Mouse (Mus musculus) heart, adult 2 months (tissue): ENCODE measurements around the gene Znrf4. TPM values are rescaled to one million over a fixed set of nuclear protein-coding genes. Genes with fewer than 3 reads are reported as not detected.

ENCODE experiments used
- DNase-seq, 2 experiments: peaks; one replicate each; pipeline ENCODE4 v3.0.0; 2021
- H3K27ac ChIP-seq: fragments of 200-600 bp; 2 replicates; pipeline ENCODE4 v1.8.1; 2022
- H3K27me3 ChIP-seq: fragments of 200-500 bp; 2 replicates; pipeline ENCODE4 v1.6.1; 2012; ENCODE audit warnings: mild to moderate bottlenecking, low read length, inconsistent platforms, mixed read lengths; ENCODE audit not compliant: control insufficient read depth, insufficient read depth
- H3K36me3 ChIP-seq: fragments of 200-500 bp; 2 replicates; pipeline ENCODE4 v1.6.1; 2012; ENCODE audit warnings: low read length, inconsistent platforms; ENCODE audit not compliant: control insufficient read depth, insufficient read depth
- H3K4me1 ChIP-seq: fragments of 200-500 bp; 2 replicates; pipeline ENCODE4 v1.6.1; 2011; ENCODE audit warnings: low read length; ENCODE audit not compliant: control insufficient read depth, insufficient read depth
- H3K4me3 ChIP-seq: fragments of 200-600 bp; 2 replicates; pipeline ENCODE4 v1.8.1; 2022
- H3K79me2 ChIP-seq: fragments of 200-500 bp; replicated peaks from 2 replicates; pipeline ENCODE4 v1.6.1; 2012; ENCODE audit warnings: mild to moderate bottlenecking, inconsistent platforms, low read length, moderate library complexity, mixed read lengths; ENCODE audit not compliant: control insufficient read depth, insufficient read depth
- H3K9ac ChIP-seq: fragments of 200-500 bp; 2 replicates; pipeline ENCODE4 v1.6.1; 2012; ENCODE audit warnings: low read depth, mild to moderate bottlenecking, control low read depth, inconsistent platforms, low read length, mixed read lengths
- CTCF ChIP-seq: fragments of 200-600 bp; IDR thresholded peaks from 2 replicates; pipeline ENCODE4 v1.8.1; 2022; ENCODE audit warnings: antibody characterized with exemption, mild to moderate bottlenecking, moderate library complexity
- EP300 ChIP-seq: fragments of 200-500 bp; IDR thresholded peaks from 2 replicates; pipeline ENCODE4 v1.6.1; 2011; ENCODE audit warnings: low read depth, low read length, control low read depth; ENCODE audit not compliant: insufficient read depth
- POLR2A ChIP-seq: fragments of 200-500 bp; IDR thresholded peaks from 2 replicates; pipeline ENCODE4 v1.6.1; 2011; ENCODE audit warnings: mild to moderate bottlenecking, low read depth, low read length, control low read depth; ENCODE audit not compliant: insufficient read depth
- WGBS: fragments of 180-500 bp; shearing (Covaris S2); methylation state at CpG from one replicate; pipeline ENCODE4 v1.1.7; 2018; 5-methylcytosine and 5-hydroxymethylcytosine counted together
- intact Hi-C: fragments of 180-260 bp; cut with DNase I; formaldehyde crosslinking; loops from one replicate; pipeline ENCODE4 v1.15.1; 2025
- polyA plus RNA-seq: library from polyadenylated mRNA; depleted of rRNA; stranded (reverse); fragments of >200 nt; gene quantifications from 2 replicates; pipeline ENCODE4 v1.2.3, GENCODE M21; 2012
- total RNA-seq, 2 experiments: library from RNA; stranded (reverse); gene quantifications; 2 replicates each; pipeline ENCODE4 v1.2.3; 2021

Gene Znrf4
- total and polyA plus RNA-seq, 3 experiments = 0.64 TPM; not detected in 2

DNA sequence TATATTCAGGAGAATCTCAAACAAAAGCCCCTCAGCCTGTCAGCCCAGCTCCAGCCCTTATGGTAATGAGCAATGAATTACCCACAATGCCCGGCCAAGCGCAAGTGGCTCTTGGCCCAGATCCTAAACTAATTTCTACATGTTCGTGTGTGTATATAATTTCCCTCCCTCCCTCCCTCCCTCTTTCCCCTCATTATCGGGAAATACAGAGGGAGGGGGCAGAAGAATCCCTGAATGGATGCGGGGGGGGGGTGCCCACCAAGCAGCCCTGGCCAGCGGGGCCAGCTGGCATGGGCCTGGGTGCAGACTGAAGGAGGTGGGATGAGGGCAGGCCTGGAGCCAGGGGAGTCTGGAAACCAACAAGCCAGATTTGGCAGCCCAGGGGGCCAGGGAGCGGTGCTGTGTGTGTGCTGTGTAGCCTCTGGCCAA lies 44.8 kb downstream of the Znrf4 start:
- Histone ChIP-seq H3K36me3 (no peaks in the 10 kb centered on the region), H3K27me3 (no peaks in the 10 kb centered on the region), H3K4me3 (no peak overlapping the region), H3K79me2 (no peaks in the 10 kb centered on the region), H3K27ac (no peak overlapping the region), H3K9ac (no peak overlapping the region), H3K4me1 (peaks cover 1% of the 10 kb centered on the region; the same call in 1 of the 2 replicates)
- 37% methylated on average over 7 of the region's 7 CpGs for WGBS
- intact Hi-C loops = no loop called here
- TF ChIP-seq CTCF = no peak
- no peak for DNase-seq

- 81% methylated on average over 6 of the region's 6 CpGs for WGBS
- H3K27ac ChIP-seq = no peak overlapping the region
- no peaks in the 10 kb centered on the region for H3K27me3 ChIP-seq
- H3K4me1 ChIP-seq = peaks cover 1% of the 10 kb centered on the region; the same call in 1 of the 2 replicates
- DNase-seq = no peak
- TF ChIP-seq POLR2A = no peak
- no peak for TF ChIP-seq CTCF
- no peak for TF ChIP-seq EP300
- intact Hi-C loops = no loop called here
- no peak overlapping the region for H3K4me3 ChIP-seq
- no peaks in the 10 kb centered on the region for H3K79me2 ChIP-seq
- H3K9ac ChIP-seq = no peak overlapping the region
- H3K36me3 ChIP-seq = no peaks in the 10 kb centered on the region
Measured at GRCm38 (mm10) chr17:56466747-56467146, 45.5 kb downstream of the Znrf4 start.

DNA sequence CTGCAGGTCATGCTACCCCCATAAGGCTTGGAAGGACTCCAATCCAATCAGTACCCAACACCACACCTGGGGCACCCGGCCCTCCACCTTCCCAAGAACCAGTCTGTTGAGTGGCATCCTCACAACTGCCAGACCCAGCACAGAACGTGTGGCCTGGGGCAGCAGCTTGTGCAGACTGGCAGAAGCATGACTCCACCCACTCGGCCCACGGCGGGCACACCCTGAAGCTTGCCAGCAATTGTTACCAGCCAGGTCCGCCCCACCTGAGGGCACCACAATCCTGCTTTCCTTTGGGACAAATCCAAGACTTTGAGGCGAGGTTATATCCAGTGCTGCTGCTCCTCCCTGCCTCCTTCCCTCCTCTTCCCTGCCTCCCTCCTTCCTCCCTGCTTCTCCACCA lies 47.4 kb downstream of the Znrf4 start:
- no peak for TF ChIP-seq EP300
- no peak for TF ChIP-seq POLR2A
- no peak for TF ChIP-seq CTCF
- H3K27ac ChIP-seq = no peak overlapping the region
- peaks cover 1% of the 10 kb centered on the region for H3K4me1 ChIP-seq
- intact Hi-C loops = no loop called here
- 77% methylated on average over 7 of the region's 7 CpGs for WGBS
- H3K36me3 ChIP-seq = no peaks in the 10 kb centered on the region
- no peaks in the 10 kb centered on the region for H3K79me2 ChIP-seq
- no peak for DNase-seq
- H3K9ac ChIP-seq = no peak overlapping the region
- no peak overlapping the region for H3K4me3 ChIP-seq
- H3K27me3 ChIP-seq = no peaks in the 10 kb centered on the region

DNA sequence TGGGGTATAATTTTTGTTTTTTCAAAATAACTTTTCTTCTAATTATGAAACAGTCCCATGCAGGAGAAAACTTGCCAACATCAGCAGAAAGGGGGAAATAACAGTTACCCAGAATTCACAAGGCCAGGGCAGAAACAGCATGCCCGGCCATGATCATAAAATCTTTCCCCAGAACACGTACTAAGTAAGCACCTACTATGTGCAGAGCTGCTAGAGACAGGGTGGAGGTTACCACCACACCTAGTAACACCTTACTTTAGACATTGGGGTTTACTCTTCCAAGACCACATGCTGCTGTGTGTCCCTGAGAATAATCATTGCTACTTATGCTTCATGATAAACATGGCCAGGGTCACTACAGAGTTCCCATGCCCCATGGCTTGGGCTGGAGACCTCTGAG lies 47.9 kb downstream of the Znrf4 start:
- intact Hi-C loops = no loop called here
- no peak overlapping the region for H3K27ac ChIP-seq
- peaks cover under 1% of the 10 kb centered on the region for H3K4me1 ChIP-seq
- WGBS = 86% methylated on average over 2 of the region's 2 CpGs
- TF ChIP-seq CTCF (no peak), EP300 (no peak), POLR2A (no peak)
- no peaks in the 10 kb centered on the region for H3K27me3 ChIP-seq
- DNase-seq = no peak
- no peaks in the 10 kb centered on the region for H3K36me3 ChIP-seq
- no peak overlapping the region for H3K4me3 ChIP-seq
- no peaks in the 10 kb centered on the region for H3K79me2 ChIP-seq
- H3K9ac ChIP-seq = no peak overlapping the region

DNA sequence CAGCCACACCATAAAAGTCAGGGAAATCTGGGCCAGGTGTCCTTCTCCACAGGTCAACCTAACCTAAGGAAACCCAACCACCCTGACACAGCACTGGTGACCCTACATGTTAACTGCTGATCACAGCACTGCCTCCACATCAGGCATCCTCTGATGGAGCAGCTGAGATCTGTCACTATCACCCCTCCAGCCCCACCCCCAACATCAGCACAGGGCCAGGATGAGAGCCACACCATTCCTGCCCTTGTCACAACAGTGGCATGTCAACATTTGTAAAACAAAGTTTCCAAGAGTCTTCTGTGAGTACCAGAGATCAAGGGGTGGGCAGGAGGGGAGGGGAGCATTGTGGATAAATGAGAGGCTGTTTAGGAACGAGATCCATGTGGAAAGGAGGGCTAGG lies 48.7 kb downstream of the Znrf4 start:
- TF ChIP-seq EP300 (no peak), CTCF (no peak), POLR2A (no peak)
- Histone ChIP-seq H3K79me2 (no peaks in the 10 kb centered on the region), H3K4me3 (no peak overlapping the region), H3K36me3 (no peaks in the 10 kb centered on the region), H3K27ac (no peak overlapping the region), H3K4me1 (no peaks in the 10 kb centered on the region; the same call in none of the 2 replicates), H3K27me3 (no peaks in the 10 kb centered on the region), H3K9ac (no peak overlapping the region)
- 51% methylated on average over 1 of the region's 1 CpGs for WGBS
- intact Hi-C loops = loop anchor here (2.0 kb wide), 1 partner anchor 13 kb away; the partner anchor contains the start of gene Ptprs
- no peak for DNase-seq

DNA sequence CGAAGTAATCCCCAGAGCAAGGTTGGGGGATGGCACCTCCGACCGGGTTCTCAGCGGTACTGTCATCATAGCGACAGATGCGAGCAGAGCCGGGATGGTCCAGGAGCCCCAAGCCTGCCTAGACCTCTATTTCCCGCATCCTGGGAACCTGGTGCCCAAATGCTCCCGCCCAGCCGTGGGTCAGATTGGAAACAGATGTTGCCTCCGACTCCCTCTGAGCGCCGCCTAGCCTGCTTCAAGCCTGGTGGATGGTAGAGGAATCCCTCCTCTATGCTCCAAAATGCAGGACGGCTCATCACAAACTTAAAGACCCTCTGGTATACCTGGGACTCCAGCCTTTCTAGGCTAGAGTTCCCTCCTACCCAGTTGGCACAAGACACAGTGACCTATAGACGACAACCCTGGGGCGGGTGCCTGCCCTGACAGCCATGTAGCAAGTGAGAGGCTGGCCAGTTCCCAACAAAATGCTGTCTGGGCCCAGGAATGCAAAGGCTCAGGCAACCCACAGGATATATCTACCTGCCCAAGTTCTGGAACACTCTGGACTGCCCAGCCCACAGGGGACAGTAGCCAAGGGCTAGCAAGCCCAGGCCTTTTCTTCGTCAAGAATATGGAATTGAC lies 49.3 kb downstream of the Znrf4 start:
- H3K27ac ChIP-seq = peak overlapping the region; percentile 77
- no peaks in the 10 kb centered on the region; the same call in none of the 2 replicates for H3K4me1 ChIP-seq
- H3K79me2 ChIP-seq = no peaks in the 10 kb centered on the region
- intact Hi-C loops = loop anchor here (2.0 kb wide), 1 partner anchor 14 kb away; the partner anchor contains the start of gene Ptprs
- H3K36me3 ChIP-seq = no peaks in the 10 kb centered on the region
- H3K27me3 ChIP-seq = no peaks in the 10 kb centered on the region
- 15% methylated on average over 17 of the region's 17 CpGs for WGBS
- peak overlapping the region; percentile 67 for H3K4me3 ChIP-seq
- no peak for DNase-seq
- peak overlapping the region; percentile 0 for H3K9ac ChIP-seq
- TF ChIP-seq EP300 (no peak), CTCF (peak; percentile 18; the same call in 1 of the 2 replicates)
